Mouse (Mus musculus): ENCODE results near the gene Mybpc1. TPM values are rescaled to one million over a fixed set of nuclear protein-coding genes. Genes with fewer than 3 reads are reported as not detected.
A peak's percentile ranks its signal among the peaks of the same experiment; 100 is the strongest.

Mybpc1 gene
- total and polyA plus RNA-seq, 2 experiments from 2014 or later = 3.7 to 5.5 TPM

- 52% methylated on average over 5 of the region's 5 CpGs for WGBS
- no peak overlapping the region for H3K9ac ChIP-seq (replicated peaks; ENCODE audit: low read length)
Measured at GRCm38 (mm10) chr10:88572123-88572522, 32.8 kb downstream of the Mybpc1 start.

GRCm38 (mm10) chr10:88557046-88557445, 47.9 kb downstream of the Mybpc1 start:
- ATAC-seq = no peak
- H3K4me3 ChIP-seq (ENCODE audit: low read length) = no peak overlapping the region
- no peaks in the 10 kb centered on the region for H3K36me3 ChIP-seq (ENCODE audit: insufficient read depth, low read length)
- DNase-seq (ENCODE audit: low spot score) = no peak
- no peak overlapping the region for H3K9ac ChIP-seq (replicated peaks; ENCODE audit: low read length)
- H3K4me2 ChIP-seq (ENCODE audit: low read depth, low read length) = no peak overlapping the region
- no peaks in the 10 kb centered on the region for H3K4me1 ChIP-seq (ENCODE audit: insufficient read depth, low read length)
- WGBS = 94% methylated on average over 6 of the region's 6 CpGs
- no peak overlapping the region for H3K27ac ChIP-seq
- no peaks in the 10 kb centered on the region for H3K27me3 ChIP-seq (ENCODE audit: insufficient read depth, low read length)
- no peaks in the 10 kb centered on the region for H3K9me3 ChIP-seq (ENCODE audit: low read length)
- TF ChIP-seq CTCF (IDR thresholded peaks at IDR 0.05; ENCODE audit: low read depth) = no peak

More at GRCm38 (mm10) chr10:88572123-88572522, 32.8 kb downstream of the Mybpc1 start:
- Histone ChIP-seq H3K27ac (no peak overlapping the region), H3K4me1 (ENCODE audit: insufficient read depth, low read length) (no peaks in the 10 kb centered on the region), H3K4me2 (ENCODE audit: low read depth, low read length) (no peak overlapping the region), H3K9me3 (ENCODE audit: low read length) (no peaks in the 10 kb centered on the region), H3K4me3 (ENCODE audit: low read length) (no peak overlapping the region), H3K27me3 (ENCODE audit: insufficient read depth, low read length) (no peaks in the 10 kb centered on the region), H3K36me3 (ENCODE audit: insufficient read depth, low read length) (no peaks in the 10 kb centered on the region)
- peak; percentile 46 for DNase-seq (ENCODE audit: low spot score)
- TF ChIP-seq CTCF (IDR thresholded peaks at IDR 0.05; ENCODE audit: low read depth) = no peak
- ATAC-seq = no peak; the same call in 1 of the 2 replicates

- no peak overlapping the region for H3K4me2 ChIP-seq (ENCODE audit: low read depth, low read length)
- H3K9ac ChIP-seq (replicated peaks; ENCODE audit: low read length) = no peak overlapping the region
- WGBS = 96% methylated on average over 2 of the region's 2 CpGs
- H3K36me3 ChIP-seq (ENCODE audit: insufficient read depth, low read length) = no peaks in the 10 kb centered on the region
- no peak for DNase-seq (ENCODE audit: low spot score)
- H3K4me1 ChIP-seq (ENCODE audit: insufficient read depth, low read length) = no peaks in the 10 kb centered on the region
- H3K9me3 ChIP-seq (ENCODE audit: low read length) = no peaks in the 10 kb centered on the region
- no peak overlapping the region for H3K4me3 ChIP-seq (ENCODE audit: low read length)
- no peak for ATAC-seq
- H3K27ac ChIP-seq = no peak overlapping the region
- H3K27me3 ChIP-seq (ENCODE audit: insufficient read depth, low read length) = no peaks in the 10 kb centered on the region
- TF ChIP-seq CTCF (IDR thresholded peaks at IDR 0.05; ENCODE audit: low read depth) = no peak
Measured at GRCm38 (mm10) chr10:88552738-88553137, 52.2 kb downstream of the Mybpc1 start.

GRCm38 (mm10) chr10:88550225-88550624, 54.7 kb downstream of the Mybpc1 start:
- 83% methylated on average over 3 of the region's 3 CpGs for WGBS
- H3K36me3 ChIP-seq (ENCODE audit: insufficient read depth, low read length) = no peaks in the 10 kb centered on the region
- H3K4me2 ChIP-seq (ENCODE audit: low read depth, low read length) = no peak overlapping the region
- no peak overlapping the region for H3K27ac ChIP-seq
- ATAC-seq (no peak), DNase-seq (ENCODE audit: low spot score) (no peak)
- H3K4me3 ChIP-seq (ENCODE audit: low read length) = no peak overlapping the region
- no peaks in the 10 kb centered on the region for H3K9me3 ChIP-seq (ENCODE audit: low read length)
- no peaks in the 10 kb centered on the region for H3K4me1 ChIP-seq (ENCODE audit: insufficient read depth, low read length)
- H3K27me3 ChIP-seq (ENCODE audit: insufficient read depth, low read length) = no peaks in the 10 kb centered on the region
- H3K9ac ChIP-seq (replicated peaks; ENCODE audit: low read length) = no peak overlapping the region
- TF ChIP-seq CTCF (IDR thresholded peaks at IDR 0.05; ENCODE audit: low read depth) = no peak; the same call in 1 of the 2 replicates

GRCm38 (mm10) chr10:88547635-88548034, 57.3 kb downstream of the Mybpc1 start:
- no peak for ATAC-seq
- no peak overlapping the region for H3K4me2 ChIP-seq (ENCODE audit: low read depth, low read length)

GRCm38 (mm10) chr10:88530631-88531030, 74.3 kb downstream of the Mybpc1 start:
- H3K9me3 ChIP-seq (ENCODE audit: low read length) = no peaks in the 10 kb centered on the region
- H3K36me3 ChIP-seq (ENCODE audit: insufficient read depth, low read length) = no peaks in the 10 kb centered on the region
- no peak for TF ChIP-seq CTCF (IDR thresholded peaks at IDR 0.05; ENCODE audit: low read depth)
- ATAC-seq (no peak), DNase-seq (ENCODE audit: low spot score) (no peak)
- WGBS = 73% methylated on average over 5 of the region's 5 CpGs
- no peak overlapping the region for H3K9ac ChIP-seq (replicated peaks; ENCODE audit: low read length)
- no peak overlapping the region for H3K4me2 ChIP-seq (ENCODE audit: low read depth, low read length)
- no peaks in the 10 kb centered on the region for H3K27me3 ChIP-seq (ENCODE audit: insufficient read depth, low read length)
- no peaks in the 10 kb centered on the region for H3K4me1 ChIP-seq (ENCODE audit: insufficient read depth, low read length)
- H3K4me3 ChIP-seq (ENCODE audit: low read length) = no peak overlapping the region
- no peak overlapping the region for H3K27ac ChIP-seq

More at GRCm38 (mm10) chr10:88547635-88548034, 57.3 kb downstream of the Mybpc1 start:
- Histone ChIP-seq H3K4me1 (ENCODE audit: insufficient read depth, low read length) (no peaks in the 10 kb centered on the region), H3K9ac (replicated peaks; ENCODE audit: low read length) (no peak overlapping the region), H3K27ac (no peak overlapping the region), H3K4me3 (ENCODE audit: low read length) (no peak overlapping the region), H3K36me3 (ENCODE audit: insufficient read depth, low read length) (no peaks in the 10 kb centered on the region), H3K27me3 (ENCODE audit: insufficient read depth, low read length) (no peaks in the 10 kb centered on the region), H3K9me3 (ENCODE audit: low read length) (0 out of 2 replicates have a peak, but pooled peaks cover 3% of the 10 kb centered on the region)
- WGBS = 60% methylated on average over 2 of the region's 2 CpGs
- TF ChIP-seq CTCF (IDR thresholded peaks at IDR 0.05; ENCODE audit: low read depth) = no peak
- DNase-seq (ENCODE audit: low spot score) = no peak

- no peak overlapping the region for H3K27ac ChIP-seq
- DNase-seq (ENCODE audit: low spot score) (no peak), ATAC-seq (no peak)
- no peak overlapping the region for H3K4me3 ChIP-seq (ENCODE audit: low read length)
- WGBS = 86% methylated on average over 2 of the region's 2 CpGs
- no peaks in the 10 kb centered on the region for H3K4me1 ChIP-seq (ENCODE audit: insufficient read depth, low read length)
- no peaks in the 10 kb centered on the region for H3K27me3 ChIP-seq (ENCODE audit: insufficient read depth, low read length)
- no peaks in the 10 kb centered on the region for H3K9me3 ChIP-seq (ENCODE audit: low read length)
- H3K4me2 ChIP-seq (ENCODE audit: low read depth, low read length) = no peak overlapping the region
- no peak overlapping the region for H3K9ac ChIP-seq (replicated peaks; ENCODE audit: low read length)
- TF ChIP-seq CTCF (IDR thresholded peaks at IDR 0.05; ENCODE audit: low read depth) = no peak
- H3K36me3 ChIP-seq (ENCODE audit: insufficient read depth, low read length) = no peaks in the 10 kb centered on the region
Measured at GRCm38 (mm10) chr10:88524016-88524415, 80.9 kb downstream of the Mybpc1 start.

Data from hindbrain, postnatal 0 days (tissue).